Mouse (Mus musculus): ENCODE measurements around the gene Odf2l. TPM values are rescaled to one million over a fixed set of nuclear protein-coding genes. Genes with fewer than 3 reads are reported as not detected.
A peak's percentile ranks its signal among the peaks of the same experiment; 100 is the strongest.

Gene Odf2l
- total RNA-seq (2021), result 10 to 100 TPM; 29.7 to 35.5 TPM
- long read RNA-seq, experiment 1, partial matches to known transcripts, result 0 of 5 reads
- long read RNA-seq, experiment 1, other reads (novel, unspliced or antisense), result 3 of 5 reads
- long read RNA-seq, experiment 2, partial matches to known transcripts, result 0 of 10 reads
- long read RNA-seq, experiment 2, other reads (novel, unspliced or antisense), result 5 of 10 reads

DNA sequence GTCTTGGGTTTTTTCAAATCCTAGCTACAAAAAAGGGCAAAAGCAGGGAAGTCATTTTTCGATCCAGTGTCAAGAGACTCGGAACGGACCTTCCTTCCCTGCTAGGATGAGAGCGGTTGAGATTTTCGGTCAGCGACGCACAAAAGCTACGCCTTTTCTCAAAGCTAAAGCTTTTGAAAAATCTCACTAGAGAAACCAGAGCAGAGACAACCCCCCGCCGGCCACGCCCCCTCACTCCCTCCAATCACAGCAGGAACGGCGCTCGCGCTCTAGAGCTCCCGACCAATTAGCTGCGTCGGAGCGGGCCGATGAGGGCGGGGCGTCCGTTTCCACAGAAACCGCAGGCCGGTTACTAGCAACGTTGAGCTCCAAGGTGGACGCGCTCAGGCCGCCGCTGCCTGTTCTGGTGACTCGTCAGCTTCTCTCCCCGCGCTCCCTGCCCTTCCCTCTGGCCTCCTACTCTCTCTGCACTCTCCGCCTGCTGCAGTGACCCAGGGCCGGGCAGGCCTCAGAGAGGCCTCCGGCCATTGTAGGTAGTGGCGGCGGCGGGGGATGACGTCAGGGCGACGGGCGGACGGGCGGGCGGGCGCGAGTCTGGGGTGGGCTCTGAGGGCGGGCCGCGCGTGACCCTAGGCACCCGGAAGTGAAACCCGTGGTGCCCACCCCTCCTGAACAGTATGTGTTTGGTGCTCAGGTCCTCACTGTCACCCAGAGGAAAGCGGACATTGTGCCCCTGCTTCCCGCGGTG is at the start of gene Odf2l:
Gene Odf2l, plus strand, starts transcription at position 335 of the 748 bp plus-strand sequence.
- DNase-seq (ENCODE audit: low spot score in 2 of 2), result peak; percentile 88 to 94

DNA sequence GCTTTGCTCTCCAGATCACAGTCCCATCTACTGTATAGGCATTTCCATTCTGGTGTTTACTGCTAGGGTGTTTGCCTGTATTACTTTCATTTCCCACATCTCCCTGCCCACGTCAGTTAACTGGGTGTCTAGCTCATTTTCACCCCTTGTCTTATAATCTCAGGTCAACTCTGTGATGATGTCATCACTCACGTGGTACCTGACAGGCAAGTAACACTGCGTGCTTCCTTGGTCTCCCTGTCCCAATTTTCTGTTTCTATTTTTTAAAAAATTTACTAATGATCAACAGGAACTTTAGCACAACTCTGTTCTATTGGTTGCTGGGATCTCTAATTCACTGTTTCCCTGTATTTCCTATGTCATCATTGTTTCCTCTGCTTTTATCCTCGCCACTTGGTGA is 49.4 kb upstream of the Odf2l start:
- DNase-seq (ENCODE audit: low spot score in 2 of 2), result no peak

DNA sequence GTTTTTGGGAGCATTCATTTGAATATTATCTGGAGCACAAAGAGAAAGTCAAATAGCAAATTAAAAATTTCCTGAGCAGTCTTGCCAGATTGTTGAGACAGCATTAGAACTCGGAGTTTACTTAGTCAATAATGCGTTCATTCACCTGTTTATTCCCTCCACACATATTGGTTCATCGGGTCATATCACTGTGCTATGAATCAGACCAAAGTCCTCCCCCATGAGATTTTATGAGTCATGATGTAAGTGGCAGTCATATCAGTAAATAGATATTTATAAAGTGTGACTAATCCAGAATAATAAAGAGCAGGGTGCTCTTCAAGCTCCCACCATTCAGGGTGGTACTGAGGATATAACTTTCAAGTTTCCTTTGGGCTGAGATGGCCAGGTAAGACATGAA is 46.0 kb upstream of the Odf2l start:
- DNase-seq (ENCODE audit: low spot score in 2 of 2), result no peak

GRCm38 (mm10) chr3:145078405-145078804 is 40.0 kb upstream of the Odf2l start:
- DNase-seq (ENCODE audit: low spot score in 2 of 2), result no peak

DNA sequence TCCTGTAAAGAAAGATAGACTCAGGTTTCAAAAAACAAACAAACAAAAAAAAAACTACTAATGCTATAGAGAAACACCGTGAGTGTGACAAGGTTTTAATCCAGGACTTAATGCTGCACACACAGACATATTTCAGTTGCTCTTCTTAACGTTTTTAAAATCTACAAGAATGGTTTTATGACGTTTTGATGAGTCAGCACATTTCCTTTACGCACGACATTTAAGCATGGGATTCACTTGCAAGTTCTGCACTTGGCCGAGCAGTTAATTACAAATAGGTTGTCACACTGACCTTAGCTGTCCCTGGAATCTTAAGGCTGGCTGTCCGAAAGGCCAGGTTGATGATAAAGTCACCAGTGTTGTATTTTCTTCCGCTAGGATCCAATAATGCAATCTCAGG is 37.5 kb upstream of the Odf2l start:
- DNase-seq (ENCODE audit: low spot score in 2 of 2), result no peak

DNA sequence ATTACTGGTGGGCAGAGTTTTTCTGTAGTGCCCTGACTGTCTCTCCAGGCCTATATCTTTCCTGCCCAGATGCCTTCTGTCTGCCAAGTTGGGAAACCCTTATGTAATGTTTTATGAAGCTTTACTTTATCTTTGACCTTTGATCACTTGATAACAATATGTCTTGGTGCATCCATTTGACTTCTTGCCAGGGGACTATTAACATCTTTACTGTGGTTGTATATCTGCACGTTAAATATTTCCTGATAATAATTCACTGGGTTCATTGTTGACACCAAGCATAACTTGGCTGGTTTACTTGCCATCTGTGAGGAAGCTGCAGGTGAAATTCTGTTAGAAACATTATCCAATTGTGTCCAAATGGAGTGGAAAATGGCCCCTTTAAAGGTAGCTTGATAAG is 35.3 kb upstream of the Odf2l start:
- DNase-seq (ENCODE audit: low spot score in 2 of 2), result no peak

DNA sequence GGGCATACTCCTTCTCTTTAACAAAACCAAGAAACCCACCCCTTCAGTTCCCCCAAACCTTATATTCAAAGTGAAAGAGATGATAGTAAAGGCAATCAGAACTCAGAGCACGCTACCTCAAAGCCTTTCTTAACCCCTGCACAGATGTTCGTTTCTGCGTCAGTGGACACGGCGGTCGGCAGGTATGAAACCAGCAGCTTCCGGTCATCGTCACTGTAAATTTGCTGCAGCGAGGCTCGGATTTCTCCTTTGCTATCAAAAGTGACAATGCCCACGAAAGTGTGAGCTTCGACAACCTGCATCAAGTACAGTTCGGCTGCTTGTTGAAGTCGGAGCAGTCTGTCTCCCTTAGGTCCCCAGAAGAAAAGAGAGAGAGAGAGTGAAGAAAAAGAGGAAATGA is 32.2 kb upstream of the Odf2l start:
- DNase-seq (ENCODE audit: low spot score in 2 of 2), result no peak

DNA sequence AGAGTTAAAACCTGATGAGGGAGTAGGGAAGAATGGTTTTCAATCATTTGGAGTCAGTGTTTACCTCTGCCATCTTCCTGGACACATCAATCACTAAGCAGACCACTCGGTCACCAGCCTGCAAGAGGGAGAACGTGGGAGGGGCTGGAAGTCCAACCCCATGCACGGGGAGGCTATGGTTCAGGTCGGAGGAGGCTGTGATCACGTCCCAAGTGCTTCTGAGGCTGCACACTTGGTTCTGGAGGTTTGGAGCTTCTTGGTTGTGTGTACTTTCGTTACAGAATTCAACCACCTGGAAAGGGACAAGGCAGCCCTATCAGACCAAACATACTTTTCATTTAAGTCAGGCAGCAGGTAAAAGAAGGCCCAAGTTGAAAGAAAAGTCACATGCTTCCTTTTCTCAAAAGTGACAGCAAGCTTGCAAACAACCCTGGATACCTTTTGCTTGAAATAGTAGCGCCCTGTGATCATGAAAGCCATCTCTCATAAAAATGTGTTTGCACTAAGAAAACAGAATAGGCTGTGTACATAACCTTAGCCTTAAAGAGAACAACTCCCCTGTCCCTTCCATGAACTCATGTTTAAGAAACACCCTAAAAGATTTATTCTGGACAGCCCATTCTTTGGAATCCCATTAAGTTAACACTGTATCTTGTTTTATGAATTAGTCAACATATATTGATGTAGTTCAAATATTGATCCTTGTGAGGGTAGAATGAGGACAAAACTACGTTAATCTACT is 30.4 kb upstream of the Odf2l start:
- DNase-seq (ENCODE audit: low spot score in 2 of 2), result no peak

GRCm38 (mm10) chr3:145099291-145099690 is 19.1 kb upstream of the Odf2l start, which contains the start of gene Clca2:
Clca2 (minus strand) TSS chr3:145099443.
- no peak for DNase-seq (ENCODE audit: low spot score in 2 of 2)

GRCm38 (mm10) chr3:145101891-145102555 is 16.4 kb upstream of the Odf2l start:
- no peak for DNase-seq (ENCODE audit: low spot score in 2 of 2)

- no peak for DNase-seq (ENCODE audit: low spot score in 2 of 2)
These were observed 15.1 kb upstream of the Odf2l start for GRCm38 (mm10) chr3:145103321-145103720.

- DNase-seq (ENCODE audit: low spot score in 2 of 2), result no peak
These were observed 14.6 kb upstream of the Odf2l start for GRCm38 (mm10) chr3:145103770-145104169.

DNA sequence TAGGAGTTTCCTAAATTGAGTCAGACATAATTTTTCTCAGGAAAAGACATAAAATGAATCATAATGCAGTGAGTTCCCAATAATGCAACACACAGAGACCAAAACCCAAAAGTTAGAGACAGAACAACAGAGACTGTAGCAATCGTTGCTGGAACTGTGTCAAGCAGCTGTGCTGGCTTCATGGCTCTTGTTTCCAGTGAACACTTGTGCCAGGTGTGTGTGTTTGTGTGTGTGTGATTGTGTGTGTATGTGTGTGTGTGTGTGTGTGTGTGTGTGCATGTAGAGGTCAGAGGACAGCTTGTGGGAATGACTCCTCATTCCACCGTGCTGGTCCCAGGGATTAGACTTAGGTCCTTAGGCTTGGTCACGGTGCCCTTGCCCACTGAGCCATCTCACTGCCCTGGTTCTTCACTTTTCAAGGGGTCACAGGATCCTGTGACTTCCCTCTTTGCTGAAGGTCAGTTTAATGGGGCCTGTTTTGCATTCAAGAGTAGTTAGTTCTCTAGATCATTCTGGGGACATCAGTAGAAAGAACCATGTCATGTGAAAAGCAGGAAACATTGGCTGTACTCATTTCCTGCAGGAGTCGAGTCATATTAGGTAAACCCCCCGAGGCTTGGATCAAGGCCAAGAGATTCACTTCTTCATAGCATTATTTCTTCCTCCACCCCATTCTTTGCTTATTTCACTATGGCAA is 13.2 kb upstream of the Odf2l start:
- DNase-seq (ENCODE audit: low spot score in 2 of 2), result no peak

DNA sequence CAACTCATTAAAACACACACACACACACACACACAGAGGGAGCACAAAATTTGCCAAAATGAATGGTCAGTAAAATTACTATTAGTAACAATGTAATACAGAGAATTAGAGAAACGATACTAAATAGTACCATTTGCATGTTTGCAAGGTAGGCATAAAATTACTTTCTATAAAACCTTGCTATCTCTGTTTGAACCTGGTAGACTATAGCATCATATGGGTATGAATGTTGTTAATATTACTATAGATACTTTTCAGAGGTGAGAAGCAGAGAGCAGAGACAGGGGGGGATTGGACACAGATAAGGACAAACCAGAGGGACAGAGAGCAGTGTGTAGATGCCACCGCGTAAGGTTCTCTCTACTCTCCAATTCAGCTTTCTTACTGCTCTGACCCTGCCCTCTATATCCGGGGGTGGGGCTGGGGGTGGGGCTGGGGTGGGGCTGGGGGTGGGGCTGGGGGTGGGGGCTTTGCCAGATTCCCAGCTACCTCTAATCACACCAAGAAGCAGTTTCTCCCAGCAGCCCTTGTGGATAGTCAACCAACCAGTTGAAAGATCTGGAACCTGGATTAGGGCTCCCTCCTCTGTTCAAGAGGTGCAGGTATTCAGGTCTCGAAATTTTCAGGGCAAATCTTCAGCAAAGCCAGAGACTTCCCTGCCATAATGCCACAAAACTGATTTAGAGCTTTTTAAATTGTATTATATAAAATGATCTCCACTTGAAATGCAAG is 12.4 kb upstream of the Odf2l start:
- DNase-seq (ENCODE audit: low spot score in 2 of 2), result no peak

GRCm38 (mm10) chr3:145115169-145115568 is 3.2 kb upstream of the Odf2l start:
- DNase-seq (ENCODE audit: low spot score in 2 of 2), result no peak

GRCm38 (mm10) chr3:145117637-145118036 is 751 bp upstream of the Odf2l start:
- no peak for DNase-seq (ENCODE audit: low spot score in 2 of 2)

- no peak for DNase-seq (ENCODE audit: low spot score in 2 of 2)
These were observed 592 bp downstream of the Odf2l start for GRCm38 (mm10) chr3:145119002-145119358.

DNA sequence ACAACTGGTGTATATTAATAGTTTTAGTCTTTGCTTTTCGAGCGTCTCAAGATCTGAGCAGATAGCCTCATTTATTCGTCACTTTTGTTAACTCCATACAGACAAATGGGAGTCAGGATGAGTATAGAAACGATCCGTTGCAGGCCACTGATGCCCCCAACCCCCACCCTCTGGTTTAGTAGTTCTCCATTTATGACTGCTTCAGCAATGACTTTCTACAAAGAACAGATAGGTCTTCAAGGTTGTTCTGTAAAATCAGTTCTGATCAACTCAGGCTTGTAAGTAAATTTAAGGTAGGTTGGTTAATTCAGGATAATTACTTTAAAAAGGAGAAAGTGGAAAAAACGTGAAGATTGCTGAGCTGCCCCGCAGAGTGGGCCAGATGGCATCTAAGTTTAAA is 1.0 kb downstream of the Odf2l start:
- no peak for DNase-seq (ENCODE audit: low spot score in 2 of 2)

- DNase-seq (ENCODE audit: low spot score in 2 of 2), result no peak
These were observed 8.2 kb downstream of the Odf2l start for GRCm38 (mm10) chr3:145126618-145127017.

- DNase-seq (ENCODE audit: low spot score in 2 of 2), result no peak
These were observed 11.0 kb downstream of the Odf2l start for GRCm38 (mm10) chr3:145129356-145129755.

All from adrenal gland, postnatal 4 days (tissue).